21 mouse cellular contexts compared by ENCODE assay signal in the genomic region with DNA sequence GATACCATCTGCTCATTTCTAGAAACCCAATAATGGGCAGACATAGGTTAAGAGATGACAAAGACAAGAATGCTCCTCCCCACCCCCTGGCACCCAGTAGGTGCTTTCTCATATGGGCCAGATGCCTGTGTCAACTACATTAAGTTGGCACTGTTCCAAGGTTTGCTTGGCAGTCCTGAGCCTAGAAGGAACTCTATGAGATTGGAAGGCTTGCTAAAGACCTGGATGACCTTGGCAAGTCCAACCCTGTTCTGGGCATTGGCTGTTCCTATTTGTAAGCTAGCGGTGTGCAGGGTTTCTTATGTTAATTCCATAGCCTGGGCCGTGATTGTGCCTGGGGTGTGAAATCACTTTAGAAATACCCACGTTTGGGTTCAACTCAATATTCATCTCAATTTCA. TPM values are rescaled to one million over a fixed set of nuclear protein-coding genes. Genes with fewer than 3 reads are reported as not detected.
DNase-seq lines count a peak whose midpoint lies in the region; ATAC-seq and TF ChIP-seq lines count a peak whose summit lies in the region.
"Had no signal": no experiment of that assay in that cellular context is flagged by ENCODE, and none has a peak within 500 bp of the region (broad histone marks: within the 10 kb centered on the region; RNA-seq: fewer than 3 reads in every experiment).

No protein-coding gene starts in this region.

- WGBS in heart, embryonic 15.5 days: 57% methylated on average over 3 of the region's 3 CpGs
- 50% methylated on average over 3 of the region's 3 CpGs for WGBS in lung, embryonic 15.5 days
- WGBS in kidney, embryonic 14.5 days: 58% methylated on average over 3 of the region's 3 CpGs
- whole genome bisulfite sequencing in stomach, postnatal 0 days: 51% methylated on average over 3 of the region's 3 CpGs

- no peak for DNase-seq in heart, adult 8-10 months (ENCODE audit: low spot score)
- DNase-seq in lung, postnatal 10 days: no peak
- DNase-seq in stomach, postnatal 0 days (ENCODE audit: low spot score): peak; percentile 23
- DNase-seq in B cell, adult 2 months: no peak
- DNase-seq in left cerebral cortex, adult 18-20 months (ENCODE audit: low spot score in 2 of 2): no peak
- DNase-seq: cerebellum, adult 8-10 months; heart, postnatal 36 days; lung, adult 18-20 months; right cerebral cortex, postnatal 14 days; thymus, postnatal 36 days had no signal

- H3K27ac ChIP-seq in heart, embryonic 15.5 days: no peak overlapping the region
- peak overlapping the region; percentile 80 for H3K27ac ChIP-seq in lung, embryonic 15.5 days
- no peak overlapping the region for H3K27ac ChIP-seq in kidney, embryonic 14.5 days (ENCODE audit: low read depth, low read length)
- H3K27ac ChIP-seq in stomach, postnatal 0 days (replicated peaks): peak overlapping the region; percentile 73; the same call in 1 of the 2 replicates
- H3K27ac ChIP-seq: embryonic facial prominence, embryonic 10.5 days; heart, embryonic 13.5 days; hindbrain, embryonic 14.5 days; intestine, embryonic 15.5 days; midbrain, embryonic 15.5 days had no signal

- no peaks in the 10 kb centered on the region for H3K9me3 ChIP-seq in heart, embryonic 15.5 days (replicated peaks)
- H3K9me3 ChIP-seq in lung, embryonic 15.5 days: no peaks in the 10 kb centered on the region
- no peaks in the 10 kb centered on the region for H3K9me3 ChIP-seq in kidney, embryonic 14.5 days (ENCODE audit: control insufficient read depth, low read length)
- H3K9me3 ChIP-seq in stomach, postnatal 0 days (ENCODE audit: control insufficient read depth, low read length): no peaks in the 10 kb centered on the region
- H3K9me3 ChIP-seq: embryonic facial prominence, embryonic 10.5 days; heart, embryonic 13.5 days; intestine, embryonic 15.5 days; megakaryocyte, embryonic 14.5 days; midbrain, embryonic 15.5 days had no signal

- H3K36me3 ChIP-seq in heart, embryonic 15.5 days: no peaks in the 10 kb centered on the region
- no peaks in the 10 kb centered on the region for H3K36me3 ChIP-seq in lung, embryonic 15.5 days
- H3K36me3 ChIP-seq in kidney, embryonic 14.5 days (ENCODE audit: control insufficient read depth, insufficient read depth, low read length): no peaks in the 10 kb centered on the region
- no peaks in the 10 kb centered on the region for H3K36me3 ChIP-seq in stomach, postnatal 0 days (ENCODE audit: control insufficient read depth, insufficient read depth, low read length)
- H3K36me3 ChIP-seq: embryonic facial prominence, embryonic 10.5 days; heart, embryonic 13.5 days; intestine, embryonic 15.5 days; midbrain, embryonic 15.5 days had no signal

- ATAC-seq in heart, embryonic 15.5 days (replicated peaks; ENCODE audit: insufficient number of reproducible peaks, insufficient read depth, low FRiP score, low read depth): no peak
- no peak for ATAC-seq in lung, embryonic 15.5 days (ENCODE audit: borderline replicate concordance, extremely low read depth, low FRiP score, low TSS enrichment)
- 0 out of 2 replicates have a peak, but pooled peaks have one; percentile 9 for ATAC-seq in kidney, embryonic 14.5 days (ENCODE audit: low FRiP score, low TSS enrichment)
- peak; percentile 41 for ATAC-seq in stomach, postnatal 0 days (ENCODE audit: low FRiP score, low TSS enrichment)
- ATAC-seq: intestine, embryonic 15.5 days; midbrain, embryonic 15.5 days had no signal

- no peak for TF ChIP-seq EP300 in stomach, postnatal 0 days (optimal IDR thresholded peaks at IDR 0.05)

- TF ChIP-seq CTCF in stomach, postnatal 0 days (IDR thresholded peaks at IDR 0.05; ENCODE audit: low read depth): no peak

- no peak overlapping the region for H3K4me3 ChIP-seq in heart, embryonic 15.5 days
- no peak overlapping the region for H3K4me3 ChIP-seq in lung, embryonic 15.5 days
- peak overlapping the region; percentile 49; the same call in 1 of the 2 replicates for H3K4me3 ChIP-seq in kidney, embryonic 14.5 days (ENCODE audit: low read length)
- peak overlapping the region; percentile 43 for H3K4me3 ChIP-seq in stomach, postnatal 0 days (ENCODE audit: low read depth, low read length)
- H3K4me3 ChIP-seq: intestine, embryonic 15.5 days; megakaryocyte, embryonic 14.5 days; midbrain, embryonic 15.5 days; myocyte had no signal

- H3K4me2 ChIP-seq in heart, embryonic 15.5 days: peak overlapping the region; percentile 95; the same call in 1 of the 2 replicates
- H3K4me2 ChIP-seq in lung, embryonic 15.5 days: peak overlapping the region; percentile 78
- peak overlapping the region; percentile 70 for H3K4me2 ChIP-seq in kidney, embryonic 14.5 days (replicated peaks; ENCODE audit: low read depth, low read length)
- peak overlapping the region; percentile 70; the same call in 1 of the 2 replicates for H3K4me2 ChIP-seq in stomach, postnatal 0 days (replicated peaks; ENCODE audit: low read depth)
- H3K4me2 ChIP-seq: liver, embryonic 11.5 days had no signal

- peaks cover 72% of the 10 kb centered on the region for H3K27me3 ChIP-seq in heart, embryonic 15.5 days
- H3K27me3 ChIP-seq in lung, embryonic 15.5 days: peaks cover 38% of the 10 kb centered on the region
- peaks cover 34% of the 10 kb centered on the region for H3K27me3 ChIP-seq in kidney, embryonic 14.5 days (ENCODE audit: control insufficient read depth, insufficient read depth, low read length)
- H3K27me3 ChIP-seq in stomach, postnatal 0 days (ENCODE audit: control insufficient read depth, insufficient read depth, low read length): no peaks in the 10 kb centered on the region

- H3K4me1 ChIP-seq in heart, embryonic 15.5 days (replicated peaks): peaks cover 19% of the 10 kb centered on the region
- H3K4me1 ChIP-seq in lung, embryonic 15.5 days: peaks cover 22% of the 10 kb centered on the region; the same call in 1 of the 2 replicates
- 0 out of 2 replicates have a peak, but pooled peaks cover 3% of the 10 kb centered on the region for H3K4me1 ChIP-seq in kidney, embryonic 14.5 days (ENCODE audit: control insufficient read depth, insufficient read depth, low read length)
- H3K4me1 ChIP-seq in stomach, postnatal 0 days (replicated peaks; ENCODE audit: control insufficient read depth, insufficient read depth): no peaks in the 10 kb centered on the region

- no peak overlapping the region for H3K9ac ChIP-seq in heart, embryonic 15.5 days
- no peak overlapping the region for H3K9ac ChIP-seq in lung, embryonic 15.5 days
- no peak overlapping the region for H3K9ac ChIP-seq in kidney, embryonic 14.5 days (ENCODE audit: low read depth, low read length)
- H3K9ac ChIP-seq in stomach, postnatal 0 days (ENCODE audit: low read length): peak overlapping the region; percentile 51; the same call in 1 of the 2 replicates
- H3K9ac ChIP-seq: hindbrain, embryonic 14.5 days; intestine, embryonic 15.5 days; midbrain, embryonic 15.5 days had no signal

RNA-seq across cellular contexts. Expression of gene Mal, which starts 1.7 kb away (rescaled TPM):
- 3.8 and 4.2 TPM in 2 replicates for polyA plus RNA-seq in heart, embryonic 15.5 days (2015; fragmentation: Nextera tagmentation; extraction: Ambion mirVana)
- 10 to 100 TPM; 12.9 to 25.1 (median 18.7) TPM for total RNA-seq in heart, adult 8-10 months (2022)
- 11.2 and 14.3 TPM in 2 replicates for polyA plus RNA-seq in lung, embryonic 15.5 days (2015; fragmentation: Nextera tagmentation; extraction: Ambion mirVana)
- polyA plus RNA-seq in kidney, embryonic 14.5 days (2014; fragmentation: Nextera tagmentation; extraction: Ambion mirVana): 21.4 and 33.2 TPM in 2 replicates
- 192 and 213 TPM in 2 replicates for polyA plus RNA-seq in stomach, postnatal 0 days (2015; fragmentation: Nextera tagmentation; extraction: Ambion mirVana)
- total RNA-seq in left cerebral cortex, adult 18-20 months (2021): 10 to 100 TPM; 33.9 to 52.2 TPM

Comparison
In these comparisons a context has a peak if more than half of its experiments do, and no peak if none do; other contexts are left out.
1. ATAC-seq: peak in kidney, embryonic 14.5 days (single experiment) and stomach, postnatal 0 days (single experiment); none in heart, embryonic 15.5 days (single experiment) and lung, embryonic 15.5 days (single experiment).
2. H3K27ac ChIP-seq: peak in lung, embryonic 15.5 days (single experiment) and stomach, postnatal 0 days (single experiment); none in heart, embryonic 15.5 days (single experiment) and kidney, embryonic 14.5 days (single experiment).
3. H3K4me3 ChIP-seq: peak in kidney, embryonic 14.5 days (single experiment) and stomach, postnatal 0 days (single experiment); none in heart, embryonic 15.5 days (single experiment) and lung, embryonic 15.5 days (single experiment).
4. Peak in every context shown above with its lines, with median percentiles within 50 percentile points of each other: H3K4me2 ChIP-seq.